Mouse (Mus musculus) neural tube, embryonic 11.5 days (tissue): ENCODE data around the gene Cep164. TPM values are rescaled to one million over a fixed set of nuclear protein-coding genes. Genes with fewer than 3 reads are reported as not detected.
A peak's percentile ranks its signal among the peaks of the same experiment; 100 is the strongest.

Source experiments
- ATAC-seq: fragments of 200-750 bp; cut with Nextera tagmentation; 2 replicates; pipeline ENCODE4 v1.8.0; 2017; ENCODE audit warnings: moderate number of reproducible peaks, mild to moderate bottlenecking, moderate TSS enrichment, moderate library complexity; ENCODE audit not compliant: insufficient read depth, low FRiP score, low TSS enrichment
- DNase-seq: peaks from one replicate; pipeline ENCODE4 v3.0.0-alpha.2; 2015; ENCODE audit warnings: low spot score
- H3K27ac ChIP-seq: fragments of 300-500 bp; sonication (generic); 2 replicates; pipeline ENCODE4 v1.5.1; 2014; ENCODE audit warnings: low read depth, mild to moderate bottlenecking, low read length
- H3K27me3 ChIP-seq: fragments of 300-500 bp; sonication (generic); 2 replicates; pipeline ENCODE4 v1.6.1; 2014; ENCODE audit warnings: mild to moderate bottlenecking, low read length, mixed read lengths; ENCODE audit not compliant: control insufficient read depth, insufficient read depth
- H3K36me3 ChIP-seq: fragments of 300-500 bp; sonication (generic); 2 replicates; pipeline ENCODE4 v1.6.1; 2014; ENCODE audit warnings: mild to moderate bottlenecking, low read length, moderate library complexity, mixed read lengths; ENCODE audit not compliant: control insufficient read depth, insufficient read depth
- H3K4me1 ChIP-seq: fragments of 300-500 bp; sonication (generic); 2 replicates; pipeline ENCODE4 v1.6.1; 2014; ENCODE audit warnings: low read length, mixed read lengths; ENCODE audit not compliant: control insufficient read depth, insufficient read depth
- H3K4me2 ChIP-seq: fragments of 300-500 bp; sonication (generic); 2 replicates; pipeline ENCODE4 v1.6.1; 2014; ENCODE audit warnings: low read depth, mild to moderate bottlenecking, moderate library complexity
- H3K4me3 ChIP-seq: fragments of 300-500 bp; sonication (generic); 2 replicates; pipeline ENCODE4 v1.5.1; 2014; ENCODE audit warnings: low read depth, low read length
- H3K9ac ChIP-seq: fragments of 300-500 bp; sonication (generic); 2 replicates; pipeline ENCODE4 v1.6.1; 2014; ENCODE audit warnings: mild to moderate bottlenecking, low read length
- H3K9me3 ChIP-seq: fragments of 300-500 bp; sonication (generic); 2 replicates; pipeline ENCODE4 v1.6.1; 2016; ENCODE audit warnings: low read length; ENCODE audit not compliant: control insufficient read depth
- WGBS: fragments of 180-500 bp; shearing (Covaris S2); extraction: QIAGEN DNeasy Blood & Tissue Kit; methylation state at CpG from one replicate; pipeline ENCODE4 v1.1.7; 2014; 5-methylcytosine and 5-hydroxymethylcytosine counted together
- polyA plus RNA-seq: library from polyadenylated mRNA; unstranded; fragments of >200 nt; fragmentation: Nextera tagmentation; extraction: Ambion mirVana; gene quantifications from 2 replicates; pipeline ENCODE4 v1.2.1, GENCODE M21; 2014

Cep164 gene
- polyA plus RNA-seq, 1 experiment from 2014 or later, result 14.0 TPM

- no peak overlapping the region for H3K9ac ChIP-seq
- H3K4me3 ChIP-seq, result no peak overlapping the region
- no peaks in the 10 kb centered on the region for H3K27me3 ChIP-seq
- ATAC-seq, result no peak
- H3K36me3 ChIP-seq, result no peaks in the 10 kb centered on the region
- H3K4me1 ChIP-seq, result no peaks in the 10 kb centered on the region
- 79% methylated on average over 6 of the region's 6 CpGs for WGBS
- peak; percentile 5 for DNase-seq
- H3K9me3 ChIP-seq, result no peaks in the 10 kb centered on the region
- no peak overlapping the region for H3K27ac ChIP-seq
- H3K4me2 ChIP-seq, result no peak overlapping the region
Measured at GRCm38 (mm10) chr9:45733246-45733645, 95.2 kb downstream of the Cep164 start.

- WGBS, result 84% methylated on average over 5 of the region's 5 CpGs
Measured at GRCm38 (mm10) chr9:45731851-45732250, 96.6 kb downstream of the Cep164 start.

GRCm38 (mm10) chr9:45719997-45720396 lies 108.5 kb downstream of the Cep164 start:
- H3K27me3 ChIP-seq, result no peaks in the 10 kb centered on the region
- ATAC-seq (no peak), DNase-seq (no peak)
- no peaks in the 10 kb centered on the region for H3K4me1 ChIP-seq
- H3K27ac ChIP-seq, result no peak overlapping the region
- H3K4me3 ChIP-seq, result no peak overlapping the region
- no peaks in the 10 kb centered on the region for H3K9me3 ChIP-seq
- H3K36me3 ChIP-seq, result no peaks in the 10 kb centered on the region
- no peak overlapping the region for H3K9ac ChIP-seq
- no peak overlapping the region for H3K4me2 ChIP-seq
- 64% methylated on average over 7 of the region's 7 CpGs for WGBS

More at GRCm38 (mm10) chr9:45731851-45732250, 96.6 kb downstream of the Cep164 start:
- no peak overlapping the region for H3K4me2 ChIP-seq
- no peak for DNase-seq
- H3K27ac ChIP-seq, result no peak overlapping the region
- H3K4me1 ChIP-seq, result no peaks in the 10 kb centered on the region
- H3K4me3 ChIP-seq, result no peak overlapping the region
- no peaks in the 10 kb centered on the region for H3K27me3 ChIP-seq
- no peak for ATAC-seq
- no peaks in the 10 kb centered on the region for H3K36me3 ChIP-seq
- H3K9ac ChIP-seq, result no peak overlapping the region
- H3K9me3 ChIP-seq, result no peaks in the 10 kb centered on the region

Other genes with a start within 250 kb of the Cep164 start
- 30.6 and 32.2 TPM in 2 replicates for gene Bace1, start 9.9 kb upstream of the Cep164 start, polyA plus RNA-seq
- gene Pcsk7, start 77.8 kb upstream of the Cep164 start, polyA plus RNA-seq, result 17.6 and 18.1 TPM in 2 replicates
- 71.6 and 76.3 TPM in 2 replicates for gene Rnf214, start 78.2 kb upstream of the Cep164 start, polyA plus RNA-seq
- 13.5 and 19.2 TPM in 2 replicates for gene Tagln, start 107.4 kb upstream of the Cep164 start, polyA plus RNA-seq
- 28.7 and 34.7 TPM in 2 replicates for gene Sidt2, start 126.6 kb upstream of the Cep164 start, polyA plus RNA-seq
- gene Pafah1b2, start 184.0 kb upstream of the Cep164 start, polyA plus RNA-seq, result 277 and 283 TPM in 2 replicates
- 10.5 and 10.8 TPM in 2 replicates for gene Sik3, start 184.1 kb upstream of the Cep164 start, polyA plus RNA-seq